9 mouse cellular contexts compared by ENCODE assay signal in the genomic region with DNA sequence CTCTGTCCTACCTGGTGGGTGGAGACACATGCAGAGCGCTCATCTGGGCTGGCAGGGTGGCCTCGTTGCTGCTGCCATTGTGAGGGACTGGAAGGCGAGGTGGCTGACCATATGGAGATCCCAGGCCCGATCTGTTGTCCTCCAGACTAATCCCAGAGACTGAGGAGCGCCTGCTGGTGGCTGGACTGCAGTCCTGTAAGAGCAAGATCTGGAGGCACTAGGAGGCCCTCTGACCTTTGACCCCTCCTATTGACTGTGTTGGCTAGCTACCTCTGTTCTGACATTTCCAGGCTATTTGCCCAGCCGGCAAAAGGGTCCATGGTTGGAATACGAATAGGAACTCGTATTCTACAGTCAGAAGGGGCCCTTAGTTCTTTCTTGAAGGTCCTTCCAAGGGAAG. TPM values are rescaled to one million over a fixed set of nuclear protein-coding genes. Genes with fewer than 3 reads are reported as not detected.
DNase-seq lines count a peak whose midpoint lies in the region; ATAC-seq and TF ChIP-seq lines count a peak whose summit lies in the region.
"Had no signal": no experiment of that assay in that cellular context is flagged by ENCODE, and none has a peak within 500 bp of the region (broad histone marks: within the 10 kb centered on the region; RNA-seq: fewer than 3 reads in every experiment).

No protein-coding gene starts in this region.

- no peak overlapping the region for H3K9ac ChIP-seq in heart, embryonic 12.5 days
- no peak overlapping the region for H3K9ac ChIP-seq in midbrain, postnatal 0 days (replicated peaks; ENCODE audit: low read length, poor library complexity, severe bottlenecking)
- H3K9ac ChIP-seq in midbrain, embryonic 13.5 days (replicated peaks) = no peak overlapping the region
- no peak overlapping the region for H3K9ac ChIP-seq in embryonic facial prominence, embryonic 13.5 days

- WGBS in heart, embryonic 10.5 days = 58% methylated on average over 8 of the region's 8 CpGs
- 63% methylated on average over 8 of the region's 8 CpGs for WGBS in heart, embryonic 12.5 days
- WGBS in midbrain, postnatal 0 days = 37% methylated on average over 8 of the region's 8 CpGs
- WGBS in midbrain, embryonic 13.5 days = 18% methylated on average over 8 of the region's 8 CpGs
- WGBS in embryonic facial prominence, embryonic 13.5 days = 39% methylated on average over 8 of the region's 8 CpGs

- peaks cover 44% of the 10 kb centered on the region for H3K4me1 ChIP-seq in heart, embryonic 10.5 days
- H3K4me1 ChIP-seq in heart, embryonic 12.5 days (replicated peaks) = peaks cover 28% of the 10 kb centered on the region
- H3K4me1 ChIP-seq in midbrain, postnatal 0 days (ENCODE audit: insufficient read depth, low read length) = no peaks in the 10 kb centered on the region; the same call in 1 of the 2 replicates
- peaks cover 28% of the 10 kb centered on the region for H3K4me1 ChIP-seq in midbrain, embryonic 13.5 days (replicated peaks)
- H3K4me1 ChIP-seq in embryonic facial prominence, embryonic 13.5 days = peaks cover 53% of the 10 kb centered on the region

- no peak overlapping the region for H3K4me2 ChIP-seq in heart, embryonic 12.5 days
- H3K4me2 ChIP-seq in midbrain, postnatal 0 days (ENCODE audit: low read depth, low read length, poor library complexity, severe bottlenecking) = no peak overlapping the region
- H3K4me2 ChIP-seq in midbrain, embryonic 13.5 days (replicated peaks) = no peak overlapping the region
- H3K4me2 ChIP-seq in embryonic facial prominence, embryonic 13.5 days = no peak overlapping the region

- peaks cover 35% of the 10 kb centered on the region; the same call in 1 of the 2 replicates for H3K27me3 ChIP-seq in heart, embryonic 10.5 days (ENCODE audit: insufficient read depth, poor library complexity, severe bottlenecking)
- H3K27me3 ChIP-seq in heart, embryonic 12.5 days (replicated peaks) = peaks cover 41% of the 10 kb centered on the region
- H3K27me3 ChIP-seq in midbrain, postnatal 0 days (ENCODE audit: insufficient read depth, low read length) = no peaks in the 10 kb centered on the region
- H3K27me3 ChIP-seq in midbrain, embryonic 13.5 days = no peaks in the 10 kb centered on the region
- no peaks in the 10 kb centered on the region for H3K27me3 ChIP-seq in embryonic facial prominence, embryonic 13.5 days

- no peak for ATAC-seq in heart, embryonic 12.5 days (ENCODE audit: insufficient number of reproducible peaks, low FRiP score)
- ATAC-seq in midbrain, postnatal 0 days (ENCODE audit: low FRiP score) = no peak
- no peak for ATAC-seq in midbrain, embryonic 13.5 days
- ATAC-seq in embryonic facial prominence, embryonic 13.5 days (ENCODE audit: insufficient number of reproducible peaks, insufficient read depth, low FRiP score, low TSS enrichment, low read depth) = no peak
- no peak for ATAC-seq in CD4-positive, CD25-positive, alpha-beta regulatory T cell, adult 4 months

- no peak overlapping the region for H3K4me3 ChIP-seq in heart, embryonic 10.5 days
- H3K4me3 ChIP-seq in heart, embryonic 12.5 days = no peak overlapping the region
- H3K4me3 ChIP-seq in midbrain, postnatal 0 days (ENCODE audit: low read depth, low read length) = no peak overlapping the region
- H3K4me3 ChIP-seq in midbrain, embryonic 13.5 days (replicated peaks) = no peak overlapping the region
- H3K4me3 ChIP-seq in embryonic facial prominence, embryonic 13.5 days = no peak overlapping the region

- H3K36me3 ChIP-seq in heart, embryonic 10.5 days = no peaks in the 10 kb centered on the region
- no peaks in the 10 kb centered on the region for H3K36me3 ChIP-seq in heart, embryonic 12.5 days
- no peaks in the 10 kb centered on the region for H3K36me3 ChIP-seq in midbrain, postnatal 0 days (ENCODE audit: insufficient read depth, low read length)
- H3K36me3 ChIP-seq in midbrain, embryonic 13.5 days = no peaks in the 10 kb centered on the region
- peaks cover 62% of the 10 kb centered on the region for H3K36me3 ChIP-seq in embryonic facial prominence, embryonic 13.5 days
- H3K36me3 ChIP-seq: G1E had no signal

- no peaks in the 10 kb centered on the region for H3K9me3 ChIP-seq in heart, embryonic 10.5 days
- no peaks in the 10 kb centered on the region for H3K9me3 ChIP-seq in heart, embryonic 12.5 days (replicated peaks)
- H3K9me3 ChIP-seq in midbrain, postnatal 0 days (ENCODE audit: low read length) = no peaks in the 10 kb centered on the region
- no peaks in the 10 kb centered on the region for H3K9me3 ChIP-seq in midbrain, embryonic 13.5 days
- no peaks in the 10 kb centered on the region for H3K9me3 ChIP-seq in embryonic facial prominence, embryonic 13.5 days
- H3K9me3 ChIP-seq: G1E had no signal

- TF ChIP-seq CTCF in midbrain, postnatal 0 days (IDR thresholded peaks at IDR 0.05) = peak; percentile 53

- 0 out of 2 replicates have a peak overlapping the region, but pooled peaks have one; percentile 17 for H3K27ac ChIP-seq in heart, embryonic 10.5 days
- no peak overlapping the region for H3K27ac ChIP-seq in heart, embryonic 12.5 days (ENCODE audit: poor library complexity, severe bottlenecking)
- no peak overlapping the region for H3K27ac ChIP-seq in midbrain, postnatal 0 days (ENCODE audit: low read depth, low read length)
- no peak overlapping the region for H3K27ac ChIP-seq in midbrain, embryonic 13.5 days
- 0 out of 2 replicates have a peak overlapping the region, but pooled peaks have one; percentile 90 for H3K27ac ChIP-seq in embryonic facial prominence, embryonic 13.5 days

- DNase-seq in heart, embryonic 10.5 days (ENCODE audit: low spot score) = no peak
- DNase-seq in midbrain, postnatal 0 days (ENCODE audit: low spot score) = peak; percentile 80
- peak; percentile 55 for DNase-seq in retina, postnatal 1 day
- no peak for DNase-seq in spleen, postnatal 4 days (ENCODE audit: low spot score in 2 of 2)

RNA-seq across cellular contexts. Expression of gene Pdlim4, which starts 12.7 kb away (rescaled TPM):
- polyA plus RNA-seq in heart, embryonic 10.5 days (2016; fragmentation: Nextera tagmentation; extraction: Ambion mirVana) = 12.9 and 27.8 TPM in 2 replicates
- 7.1 and 7.3 TPM in 2 replicates for polyA plus RNA-seq in heart, embryonic 12.5 days (2016; fragmentation: Nextera tagmentation; extraction: Ambion mirVana)
- total RNA-seq in midbrain, postnatal 0 days (2014; rRNA removed) = 19.5 and 31.7 TPM in 2 replicates
- 32.8 and 35.1 TPM in 2 replicates for polyA plus RNA-seq in midbrain, postnatal 0 days (2015; fragmentation: Nextera tagmentation; extraction: Ambion mirVana)
- 23.0 and 23.7 TPM in 2 replicates for polyA plus RNA-seq in midbrain, embryonic 13.5 days (2015; fragmentation: Nextera tagmentation; extraction: Ambion mirVana)
- polyA plus RNA-seq in embryonic facial prominence, embryonic 13.5 days (2015; fragmentation: Nextera tagmentation; extraction: Ambion mirVana) = 168 and 172 TPM in 2 replicates
- polyA plus RNA-seq in CD4-positive, CD25-positive, alpha-beta regulatory T cell, adult 4 months (2017; shearing (Covaris generic)) = 1 to 10 TPM in 1 of 2 experiments, under 1 TPM in 1; 0.91 to 1.3 TPM
- polyA plus RNA-seq: G1E had no signal

RNA-seq across cellular contexts. Expression of gene Slc22a4, which starts 28.2 kb away (rescaled TPM):
- polyA plus RNA-seq in heart, embryonic 10.5 days (2016; fragmentation: Nextera tagmentation; extraction: Ambion mirVana) = 3.4 and 4.5 TPM in 2 replicates
- polyA plus RNA-seq in heart, embryonic 12.5 days (2016; fragmentation: Nextera tagmentation; extraction: Ambion mirVana) = 4.0 and 4.3 TPM in 2 replicates
- total RNA-seq in midbrain, postnatal 0 days (2014; rRNA removed) = 6.2 and 8.3 TPM in 2 replicates
- 7.8 and 8.7 TPM in 2 replicates for polyA plus RNA-seq in midbrain, postnatal 0 days (2015; fragmentation: Nextera tagmentation; extraction: Ambion mirVana)
- polyA plus RNA-seq in midbrain, embryonic 13.5 days (2015; fragmentation: Nextera tagmentation; extraction: Ambion mirVana) = 1.0 and 1.3 TPM in 2 replicates
- 2.9 and 3.9 TPM in 2 replicates for polyA plus RNA-seq in embryonic facial prominence, embryonic 13.5 days (2015; fragmentation: Nextera tagmentation; extraction: Ambion mirVana)
- polyA plus RNA-seq in CD4-positive, CD25-positive, alpha-beta regulatory T cell, adult 4 months (2017; shearing (Covaris generic)) = not detected
- total RNA-seq: G1E had no signal
- polyA plus RNA-seq: G1E had no signal

RNA-seq across cellular contexts. Expression of gene P4ha2, which starts 43.8 kb away (rescaled TPM):
- polyA plus RNA-seq in heart, embryonic 10.5 days (2016; fragmentation: Nextera tagmentation; extraction: Ambion mirVana) = 57.7 and 69.0 TPM in 2 replicates
- polyA plus RNA-seq in heart, embryonic 12.5 days (2016; fragmentation: Nextera tagmentation; extraction: Ambion mirVana) = 56.5 and 62.1 TPM in 2 replicates
- total RNA-seq in midbrain, postnatal 0 days (2014; rRNA removed) = 8.9 and 16.4 TPM in 2 replicates
- 8.6 and 8.7 TPM in 2 replicates for polyA plus RNA-seq in midbrain, postnatal 0 days (2015; fragmentation: Nextera tagmentation; extraction: Ambion mirVana)
- 6.0 and 7.8 TPM in 2 replicates for polyA plus RNA-seq in midbrain, embryonic 13.5 days (2015; fragmentation: Nextera tagmentation; extraction: Ambion mirVana)
- 68.2 and 76.4 TPM in 2 replicates for polyA plus RNA-seq in embryonic facial prominence, embryonic 13.5 days (2015; fragmentation: Nextera tagmentation; extraction: Ambion mirVana)
- not detected for polyA plus RNA-seq in CD4-positive, CD25-positive, alpha-beta regulatory T cell, adult 4 months (2017; shearing (Covaris generic))
- polyA plus RNA-seq: G1E had no signal

Comparison
In these comparisons a context has a peak if more than half of its experiments do, and no peak if none do; other contexts are left out.
1. H3K27ac ChIP-seq: peak in heart, embryonic 10.5 days (single experiment) and embryonic facial prominence, embryonic 13.5 days (single experiment); none in heart, embryonic 12.5 days (single experiment), midbrain, postnatal 0 days (single experiment) and midbrain, embryonic 13.5 days (single experiment).
2. DNase-seq: peak in midbrain, postnatal 0 days (single experiment) and retina, postnatal 1 day (single experiment); none in heart, embryonic 10.5 days (single experiment) and spleen, postnatal 4 days (0 of 2).